Mouse (Mus musculus) testis, adult 2 months (tissue): ENCODE results near the gene Rbfox1.

Experiments
- CTCF ChIP-seq: fragments of 200-500 bp; IDR thresholded peaks from 2 replicates; pipeline ENCODE4 v1.5.1; 2012; ENCODE audit warnings: low read depth, mild to moderate bottlenecking, inconsistent platforms, low read length, moderate library complexity; ENCODE audit not compliant: control insufficient read depth, insufficient read depth, insufficient replicate concordance
- POLR2A ChIP-seq: fragments of 200-500 bp; IDR thresholded peaks from 2 replicates; pipeline ENCODE4 v1.6.1; 2012; ENCODE audit warnings: low read depth, mild to moderate bottlenecking, inconsistent platforms, low read length, moderate library complexity; ENCODE audit not compliant: control insufficient read depth

- TF ChIP-seq CTCF (no peak), POLR2A (no peak)
Observed at GRCm38 (mm10) chr16:7034231-7034630, 1149.1 kb downstream of the Rbfox1 start.
